Mouse (Mus musculus) lung, postnatal 36 days (tissue): Measurements from ENCODE around the gene Chit1.

Experiments
- DNase-seq: peaks from one replicate; pipeline ENCODE4 v3.0.0; 2022; ENCODE audit warnings: mixed read lengths

Gene Chit1

DNA sequence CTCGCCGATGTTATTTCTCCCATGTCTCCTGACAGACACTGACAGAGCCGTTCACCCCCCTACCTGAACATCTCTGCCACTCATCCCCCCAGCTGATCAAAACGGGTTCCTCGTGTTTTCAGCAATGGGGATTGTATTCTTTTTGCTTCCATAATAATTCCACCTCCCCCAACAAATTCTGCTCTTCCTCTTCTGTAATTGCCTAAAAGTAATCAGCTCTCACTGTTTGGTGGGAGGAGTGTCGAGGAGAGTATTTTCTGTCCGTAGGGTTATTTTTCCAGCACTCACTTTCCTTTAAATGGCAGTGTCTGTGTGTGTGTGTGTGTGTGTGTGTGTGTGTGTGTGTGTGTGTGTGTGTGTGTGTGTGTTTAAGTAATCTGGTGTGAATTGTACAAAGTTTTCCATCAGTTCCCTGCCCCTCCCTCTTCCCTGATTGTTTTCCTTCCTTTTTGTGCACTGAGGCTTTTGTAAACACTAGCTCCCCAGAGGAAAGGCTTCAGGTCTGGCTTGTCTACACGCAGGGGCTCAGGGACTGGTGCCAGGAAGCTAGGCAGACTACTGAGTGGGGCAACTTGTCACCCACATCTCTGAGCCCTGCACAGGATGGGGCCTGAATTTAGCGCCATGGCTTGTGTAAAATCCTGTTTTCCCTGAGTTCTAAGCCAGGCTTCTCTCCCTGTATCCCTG lies 31.4 kb upstream of the Chit1 start:
- peak; percentile 92 for DNase-seq

DNA sequence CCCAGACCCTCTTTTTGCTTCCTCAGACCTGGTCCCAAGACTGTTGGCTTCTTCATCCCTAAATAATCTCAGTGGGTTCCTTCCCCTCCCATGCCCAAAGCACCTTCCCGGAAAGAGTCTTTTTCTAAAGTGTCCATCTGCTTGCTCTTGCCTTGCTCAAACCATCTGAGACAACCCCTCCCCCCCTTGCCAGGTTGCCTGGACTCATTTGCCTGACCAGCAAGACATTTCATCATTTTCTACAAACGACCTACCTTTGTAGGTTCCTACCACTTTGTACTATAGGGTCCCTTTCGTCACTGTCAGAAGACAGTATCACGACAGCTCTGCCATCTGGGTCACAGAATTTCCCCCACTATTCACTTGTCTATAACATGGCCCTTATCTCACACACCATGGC lies 30.6 kb upstream of the Chit1 start:
- no peak for DNase-seq

DNA sequence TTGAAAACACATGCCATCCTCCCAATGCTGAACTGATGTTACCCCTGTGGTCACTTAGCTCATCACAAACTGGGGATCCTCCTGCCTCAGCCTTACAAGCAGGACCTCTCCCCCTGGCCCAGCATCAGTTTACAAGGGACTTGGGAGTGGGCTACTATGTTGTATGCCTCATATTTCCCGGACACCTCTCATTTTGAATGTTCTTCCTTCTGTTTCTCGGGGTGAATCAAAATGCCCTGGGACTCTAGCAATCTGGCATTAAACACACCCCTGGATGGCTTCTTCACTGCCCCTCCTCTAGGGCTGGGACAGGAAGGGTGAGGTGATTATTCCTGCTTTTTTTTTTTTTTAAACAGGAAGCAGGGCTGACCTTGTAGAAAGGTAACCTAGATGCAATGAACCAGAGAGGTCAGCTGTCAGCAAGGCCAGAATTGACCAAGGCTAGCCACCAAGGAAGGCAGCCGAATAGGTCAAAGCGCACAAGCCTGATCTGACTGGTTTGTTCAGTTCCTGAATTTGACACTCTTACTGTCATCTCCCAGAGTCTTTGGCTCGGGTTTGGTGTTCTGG lies 30.1 kb upstream of the Chit1 start:
- DNase-seq = no peak

DNA sequence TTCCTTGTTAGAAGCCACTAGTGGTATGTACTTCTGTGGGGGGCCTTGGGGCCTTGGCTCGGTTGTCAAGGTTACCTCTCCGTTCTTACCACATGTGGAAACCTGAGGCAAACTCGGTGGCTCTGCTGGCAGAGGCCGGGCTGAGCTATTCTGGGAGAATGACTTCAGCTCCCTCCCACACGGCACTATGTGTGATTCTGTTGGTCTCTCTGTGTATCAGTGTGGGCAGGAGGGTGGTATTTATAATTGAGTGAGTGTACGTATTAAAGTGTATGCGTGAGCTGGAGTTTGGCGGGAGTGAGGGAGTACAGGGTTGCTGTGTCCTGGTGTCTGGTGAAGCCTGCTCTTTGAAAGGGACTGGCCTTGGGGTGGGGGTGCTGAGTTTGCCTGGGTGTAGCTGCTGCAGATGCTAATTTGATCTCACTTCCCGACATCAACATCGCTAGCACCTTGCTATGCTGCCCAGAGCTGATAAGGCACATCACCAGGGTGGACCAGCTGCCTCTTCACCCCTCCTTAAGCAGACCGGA lies 28.0 kb upstream of the Chit1 start:
- DNase-seq = peak; percentile 71

DNA sequence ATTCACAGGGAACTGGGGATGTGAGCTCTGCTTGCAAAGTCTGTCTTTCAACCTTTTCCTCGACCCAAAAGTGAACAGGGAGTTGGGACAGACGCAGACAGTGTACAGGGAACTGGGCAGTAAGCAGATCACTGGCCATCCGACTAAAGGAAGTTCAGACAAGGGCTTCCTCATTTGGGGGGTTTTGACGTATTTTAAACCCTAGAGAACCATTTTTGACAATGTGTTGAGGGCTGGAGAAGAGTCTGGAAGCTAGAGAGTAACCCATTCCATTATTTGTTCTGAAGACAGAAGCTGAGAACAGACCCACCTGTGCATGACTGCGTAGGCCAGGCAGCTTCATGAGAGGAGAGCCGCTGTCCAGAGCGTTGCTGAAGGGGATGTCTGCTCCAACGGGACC lies 27.4 kb upstream of the Chit1 start:
- no peak for DNase-seq

DNA sequence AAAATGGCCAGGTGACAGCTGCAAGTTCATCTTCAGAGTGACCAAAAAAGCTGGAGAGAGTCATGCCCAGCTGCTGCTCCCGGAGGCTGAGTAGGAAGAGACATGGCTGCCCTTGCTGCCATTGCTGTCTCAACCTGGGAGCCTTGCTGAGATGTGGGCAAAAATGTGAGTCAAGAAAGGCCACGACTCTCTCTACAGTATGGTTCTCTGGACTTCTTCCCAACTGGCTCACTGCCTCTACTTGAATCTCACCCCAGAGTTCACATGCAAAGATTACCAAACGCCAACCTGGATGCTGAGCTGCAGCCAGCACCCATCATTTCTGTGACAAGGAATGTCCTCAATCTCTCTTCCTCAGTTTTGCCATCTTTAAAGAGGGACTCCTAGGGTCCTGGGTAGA lies 26.9 kb upstream of the Chit1 start:
- DNase-seq = no peak

DNA sequence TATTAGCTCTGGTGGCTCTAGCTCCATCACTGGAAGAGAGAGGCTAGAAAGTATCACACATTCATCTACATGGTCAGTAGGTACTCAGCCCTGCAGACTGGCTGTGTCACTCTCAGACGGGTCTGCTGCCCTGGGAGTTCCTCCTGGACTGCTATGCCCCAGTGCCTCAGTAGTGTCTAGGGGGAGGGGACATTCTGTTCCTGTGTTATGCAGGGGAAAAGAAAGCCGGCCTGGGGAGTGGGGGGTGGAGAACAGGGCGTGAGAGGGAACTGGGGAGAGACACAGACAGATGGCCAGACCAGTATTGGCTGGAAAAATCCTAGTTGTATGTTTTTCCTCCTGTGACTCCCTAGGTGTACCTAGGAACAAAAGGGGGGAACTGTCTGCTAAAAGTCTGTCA lies 25.0 kb upstream of the Chit1 start:
- no peak for DNase-seq

DNA sequence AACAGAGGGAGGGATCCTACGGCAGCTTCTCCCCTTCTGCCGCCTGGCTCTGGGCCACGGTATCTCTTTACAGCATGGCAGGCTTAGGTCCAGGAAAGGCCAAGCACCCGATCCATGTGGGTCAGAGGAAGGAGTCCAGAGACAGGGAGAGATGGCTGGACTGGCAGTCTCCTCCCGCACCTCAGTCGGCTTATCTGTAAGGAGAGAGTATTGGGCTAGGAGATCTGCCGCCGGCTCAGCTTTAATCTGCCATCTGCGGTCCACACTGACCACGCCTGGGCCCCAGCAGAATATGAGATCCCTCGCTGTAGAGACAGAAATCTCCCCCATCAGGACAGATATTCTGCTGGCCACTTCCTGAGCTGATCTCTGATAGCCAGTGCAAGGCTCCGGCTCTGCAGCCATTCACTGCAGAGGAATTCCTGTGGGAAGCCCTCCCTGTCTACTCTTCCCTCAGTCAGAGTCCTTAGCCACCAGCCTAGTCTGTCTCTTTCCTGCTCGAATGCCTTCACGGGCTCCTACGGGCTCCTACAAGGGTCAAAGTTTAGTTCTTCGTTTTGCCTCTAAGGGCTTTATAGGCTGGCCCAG lies 24.1 kb upstream of the Chit1 start:
- peak; percentile 64 for DNase-seq

DNA sequence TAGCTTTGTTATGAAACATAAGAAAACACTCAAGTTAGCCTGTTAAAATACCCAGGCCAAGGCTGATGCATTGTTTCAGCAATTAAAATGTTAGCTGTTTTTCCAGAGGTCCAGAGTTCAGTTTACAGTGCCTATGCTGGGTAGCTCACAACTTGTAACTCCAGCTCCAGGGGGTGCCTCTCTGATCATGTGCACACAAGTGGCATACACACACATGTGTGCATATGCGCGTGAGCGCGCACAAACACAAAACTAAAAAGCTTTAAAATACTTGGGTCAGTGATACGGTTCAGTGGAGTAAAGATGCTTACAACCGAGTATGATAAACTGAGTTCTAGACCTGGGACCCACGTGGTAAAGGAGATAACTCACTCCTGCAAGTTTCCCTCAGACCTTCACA lies 22.0 kb upstream of the Chit1 start:
- no peak for DNase-seq

DNA sequence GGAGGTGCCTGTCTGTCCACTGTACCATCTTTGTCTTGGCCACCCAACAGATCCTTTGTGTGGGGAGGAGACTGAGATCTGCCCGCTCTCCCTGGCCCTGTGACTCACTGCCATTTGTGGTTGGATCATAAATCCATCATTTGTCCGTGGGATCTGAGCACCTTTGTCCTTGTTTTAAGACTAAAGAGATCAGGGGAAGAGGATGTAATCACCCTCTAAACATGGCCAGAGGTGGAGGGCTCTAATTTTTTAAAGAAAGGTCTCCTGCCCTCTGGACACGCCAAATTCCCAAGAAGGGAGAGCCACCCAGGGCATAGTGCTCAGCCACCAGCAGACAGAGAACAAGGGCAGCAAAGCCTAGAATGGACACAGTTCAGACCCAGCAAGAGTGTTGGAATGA lies 19.2 kb upstream of the Chit1 start:
- no peak for DNase-seq

DNA sequence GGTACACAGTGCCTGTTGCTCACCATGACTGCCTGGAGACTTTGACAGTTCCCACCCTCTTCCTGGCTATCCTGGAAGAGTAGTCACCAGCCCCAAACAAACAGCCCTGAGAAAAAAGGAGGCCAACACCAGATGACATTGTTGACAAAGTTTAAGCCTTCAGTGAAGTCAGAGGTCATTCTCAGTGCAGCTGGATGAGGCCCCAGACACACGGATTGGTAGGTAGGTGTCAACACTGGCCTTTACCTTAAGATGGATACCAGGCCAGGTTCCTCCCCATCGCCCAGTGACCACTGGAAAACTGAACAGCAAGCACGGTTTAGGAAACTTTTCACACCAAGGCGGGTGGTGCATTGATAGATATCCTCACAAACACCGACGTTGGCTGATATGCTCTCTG lies 18.7 kb upstream of the Chit1 start:
- no peak for DNase-seq

DNA sequence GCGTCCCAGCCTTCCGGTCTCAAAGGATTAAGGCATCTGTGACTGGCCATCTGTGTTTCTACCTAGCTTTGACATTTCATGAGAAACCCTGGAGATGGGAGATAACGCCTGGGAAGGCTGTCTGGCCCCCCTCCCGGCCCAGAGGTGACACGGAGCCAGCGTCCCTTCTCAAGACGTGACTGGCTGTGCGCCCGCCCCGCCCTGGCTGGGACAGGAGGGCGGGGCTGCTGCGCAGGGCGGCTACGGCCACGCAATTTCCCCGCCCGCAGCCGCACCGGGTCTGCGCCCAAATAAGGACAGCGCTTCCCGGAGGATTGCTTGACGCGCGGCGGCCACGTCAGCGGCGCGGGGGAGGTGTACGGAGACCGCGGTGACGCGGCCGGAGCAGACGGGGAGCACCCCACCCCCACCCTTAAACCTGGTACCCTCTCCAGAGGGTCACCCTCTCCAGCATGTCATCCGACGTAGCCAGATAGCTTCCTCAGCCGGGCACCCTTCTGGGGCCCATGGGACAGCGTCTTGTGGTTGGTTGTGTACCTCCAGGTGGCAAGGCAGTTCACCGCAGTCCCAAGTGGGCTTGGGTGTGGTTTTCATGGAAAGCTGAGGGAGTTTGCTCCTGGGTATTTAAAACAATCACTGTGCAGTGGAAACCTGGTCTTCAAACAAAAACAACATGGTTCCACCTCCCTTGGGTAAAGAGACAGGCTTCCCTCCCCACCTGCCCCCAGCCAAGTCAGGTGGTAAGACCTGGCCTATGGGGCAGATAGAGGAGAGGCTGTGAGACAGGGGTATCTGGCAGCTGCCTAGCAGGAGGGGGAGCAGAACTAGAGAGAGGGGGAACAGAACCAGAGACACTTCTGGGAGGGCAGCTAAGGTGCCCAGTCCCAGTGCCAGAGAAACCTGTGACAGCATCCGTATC lies 17.9 kb upstream of the Chit1 start:
- peak; percentile 97 for DNase-seq

DNA sequence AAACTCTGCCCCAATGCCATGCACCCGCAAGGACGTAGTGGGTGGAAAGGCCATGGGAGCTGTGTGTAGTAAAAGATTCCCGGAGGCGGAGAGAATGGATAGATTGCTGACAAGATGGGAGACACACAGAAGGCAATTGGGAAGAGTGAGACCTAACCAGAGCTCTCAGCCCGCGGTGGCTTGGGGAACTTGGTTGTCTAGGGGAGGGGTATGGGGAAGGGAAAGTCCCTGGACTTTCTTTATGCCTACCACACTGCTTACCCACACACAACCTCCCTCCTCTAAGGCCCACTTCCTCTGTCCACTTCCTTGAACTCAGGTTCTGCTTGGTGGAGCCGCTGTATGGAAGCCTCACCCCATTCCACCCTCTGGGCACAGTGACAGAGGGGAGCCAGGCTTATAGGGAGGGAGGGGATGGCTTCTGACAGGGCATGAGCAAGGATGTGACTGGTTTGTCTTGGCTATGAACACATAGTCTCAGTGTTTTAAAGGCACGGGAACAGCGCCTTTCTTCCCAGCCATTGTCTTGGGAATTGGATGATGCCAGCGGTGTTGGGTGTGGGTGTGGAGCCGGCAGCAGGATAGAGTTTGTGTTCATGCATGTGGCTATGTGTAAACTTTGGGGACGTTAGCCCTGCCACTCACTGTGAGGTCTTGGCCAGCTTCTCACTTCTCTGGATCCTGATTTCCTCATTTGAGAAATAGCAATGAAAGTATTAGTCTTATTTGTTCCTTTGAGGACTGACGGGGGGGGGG lies 17.1 kb upstream of the Chit1 start:
- DNase-seq = peak; percentile 79

DNA sequence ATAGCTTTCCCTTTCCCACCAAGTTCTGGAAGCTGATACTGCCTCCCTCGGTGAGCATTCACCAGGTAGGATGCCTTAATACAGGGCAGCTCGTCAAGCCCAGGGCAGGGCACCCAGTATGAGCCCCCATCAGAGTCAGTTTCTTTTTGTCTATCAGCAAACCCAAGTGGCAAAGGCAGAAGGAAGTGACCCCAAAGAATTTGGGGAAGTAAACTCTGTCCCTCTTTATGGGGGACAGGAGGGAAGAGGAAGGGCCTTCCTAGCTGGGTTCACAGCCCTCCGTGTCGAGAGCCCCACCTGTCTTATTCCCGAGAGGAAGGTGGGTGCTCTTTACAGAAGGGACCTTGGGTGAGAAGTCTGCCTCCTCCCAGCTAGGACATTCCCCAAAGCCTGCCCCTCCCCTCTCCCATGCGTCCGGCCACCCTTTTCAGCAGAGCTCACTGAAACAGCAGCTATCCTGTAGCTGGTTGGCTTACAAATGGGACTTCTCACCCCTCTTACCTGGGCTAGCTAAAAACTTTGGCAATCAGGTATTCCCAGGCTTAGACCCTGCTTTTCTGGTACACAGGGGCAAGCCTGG lies 15.9 kb upstream of the Chit1 start:
- DNase-seq = no peak

DNA sequence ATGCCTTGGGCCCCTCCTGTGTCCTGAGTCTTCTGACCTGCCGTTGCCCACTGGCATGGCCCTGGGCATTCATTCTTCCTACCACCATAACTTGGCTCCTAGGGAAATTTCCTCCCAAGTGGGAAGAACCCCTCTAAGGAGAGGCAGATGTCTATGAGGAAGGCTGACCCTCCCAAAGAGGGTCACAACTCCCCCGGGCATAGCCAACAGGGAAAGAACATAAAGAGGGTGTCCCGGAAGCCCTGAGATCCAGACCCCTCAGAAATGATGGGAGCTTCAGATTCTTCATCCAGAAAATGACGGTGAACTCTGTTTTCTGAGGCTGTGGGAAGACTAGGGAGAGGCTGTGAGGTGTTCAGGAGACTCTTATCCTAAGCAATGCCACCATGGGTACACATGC lies 15.3 kb upstream of the Chit1 start:
- no peak for DNase-seq

DNA sequence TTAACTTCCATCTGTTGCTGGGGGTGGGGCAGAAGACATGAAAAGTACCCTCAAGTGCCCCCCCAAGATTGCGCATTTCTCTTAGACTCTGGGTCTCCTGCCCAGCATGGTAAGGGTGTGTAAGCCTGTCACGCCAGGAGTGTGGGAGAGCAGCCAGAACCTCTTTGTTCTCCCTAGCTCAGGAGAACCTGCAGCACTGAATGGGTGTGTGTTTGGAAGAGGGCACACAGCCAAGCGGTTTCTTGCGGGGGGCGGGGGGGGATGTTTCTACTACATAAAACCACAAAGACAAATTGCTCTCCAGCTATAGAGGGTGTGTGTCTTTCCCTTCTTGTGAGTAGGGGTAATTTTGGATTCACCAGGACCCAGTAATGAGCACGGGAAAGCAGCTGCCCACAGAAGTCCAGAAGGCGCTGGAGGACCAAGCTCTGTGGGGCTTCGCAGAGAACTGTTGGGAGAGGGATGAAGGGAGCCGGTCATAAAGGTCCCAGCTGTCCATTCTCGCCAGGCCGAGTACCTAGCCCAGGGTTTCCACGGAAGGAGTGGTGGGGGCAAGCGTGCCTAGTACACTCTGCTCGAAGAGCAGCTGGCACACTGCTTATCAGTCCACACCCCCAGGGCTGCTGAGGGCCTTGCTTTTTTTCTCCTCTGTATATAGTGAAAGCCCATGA lies 14.6 kb upstream of the Chit1 start:
- DNase-seq = peak; percentile 87

DNA sequence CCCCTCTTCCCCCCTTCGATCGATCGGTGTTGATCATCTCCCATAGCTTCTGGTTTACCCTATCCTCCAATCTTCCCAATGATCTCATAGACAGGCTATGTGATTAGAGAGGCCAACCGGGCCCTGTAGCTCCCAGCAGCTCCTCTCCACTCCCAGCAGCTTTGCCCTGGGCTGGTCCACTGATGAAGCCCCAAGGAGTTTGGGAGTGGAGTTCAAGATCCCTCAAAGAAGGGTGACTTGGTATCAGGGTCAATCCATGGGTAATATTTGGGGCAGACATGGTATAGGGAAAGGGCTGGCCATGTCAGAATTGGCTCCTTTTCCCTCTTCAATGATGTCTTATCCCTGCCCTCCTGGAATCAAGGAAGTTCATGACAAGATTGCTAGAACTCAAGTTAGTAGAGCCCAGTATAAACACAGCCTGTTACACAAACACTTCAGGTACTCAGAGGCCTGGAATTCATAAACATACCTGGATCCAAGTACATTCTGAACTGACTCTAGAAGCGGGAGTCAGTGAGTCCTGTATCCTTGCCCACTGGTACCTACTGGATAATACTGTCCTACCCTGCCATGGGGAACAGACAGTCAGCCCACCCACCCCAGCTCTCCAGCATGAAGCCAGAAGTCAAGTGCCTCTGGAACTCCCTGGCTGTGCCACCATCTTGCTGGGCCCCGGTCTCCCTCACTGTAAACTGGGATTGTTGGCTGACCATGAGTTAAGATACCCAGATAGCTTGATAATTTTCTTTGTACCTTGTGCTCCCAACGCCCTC lies 13.8 kb upstream of the Chit1 start:
- peak; percentile 76 for DNase-seq

DNA sequence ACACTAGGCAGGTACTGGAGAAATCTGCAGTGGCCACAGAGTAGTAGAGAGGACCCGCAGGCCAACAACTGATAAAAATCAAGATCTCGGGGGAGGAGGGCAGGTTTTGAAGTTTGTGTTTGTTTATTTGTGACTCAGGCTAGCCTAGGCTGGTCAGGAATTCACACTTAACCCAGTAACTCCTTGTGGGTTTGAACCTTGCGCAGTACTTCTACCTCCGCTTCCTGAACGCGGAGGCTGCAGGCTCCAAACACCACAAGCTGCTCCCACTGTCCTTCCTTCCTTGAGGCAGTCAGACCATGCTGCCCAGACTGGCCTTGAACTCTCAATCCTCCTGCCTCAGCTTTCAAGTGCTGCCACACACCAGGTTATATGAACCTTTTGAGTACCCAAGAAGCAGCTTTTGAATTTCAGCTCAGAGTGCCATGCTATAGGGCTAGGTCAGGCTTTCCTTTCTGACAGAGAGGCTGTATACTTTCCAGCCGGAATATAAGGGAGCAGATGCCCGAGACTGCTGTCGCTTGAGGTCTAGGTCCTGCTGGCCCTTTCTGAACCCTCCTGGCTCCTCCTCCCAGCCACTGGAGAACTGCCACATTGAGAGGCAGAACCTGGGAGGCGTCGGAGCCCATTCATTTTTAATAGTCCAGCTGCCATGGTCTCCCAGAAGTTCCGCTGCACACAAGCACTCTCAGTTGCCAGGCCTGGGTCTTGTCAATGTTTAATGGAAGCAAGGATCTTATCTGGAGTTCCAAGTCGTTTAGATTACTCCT lies 12.9 kb upstream of the Chit1 start:
- peak; percentile 90 for DNase-seq

DNA sequence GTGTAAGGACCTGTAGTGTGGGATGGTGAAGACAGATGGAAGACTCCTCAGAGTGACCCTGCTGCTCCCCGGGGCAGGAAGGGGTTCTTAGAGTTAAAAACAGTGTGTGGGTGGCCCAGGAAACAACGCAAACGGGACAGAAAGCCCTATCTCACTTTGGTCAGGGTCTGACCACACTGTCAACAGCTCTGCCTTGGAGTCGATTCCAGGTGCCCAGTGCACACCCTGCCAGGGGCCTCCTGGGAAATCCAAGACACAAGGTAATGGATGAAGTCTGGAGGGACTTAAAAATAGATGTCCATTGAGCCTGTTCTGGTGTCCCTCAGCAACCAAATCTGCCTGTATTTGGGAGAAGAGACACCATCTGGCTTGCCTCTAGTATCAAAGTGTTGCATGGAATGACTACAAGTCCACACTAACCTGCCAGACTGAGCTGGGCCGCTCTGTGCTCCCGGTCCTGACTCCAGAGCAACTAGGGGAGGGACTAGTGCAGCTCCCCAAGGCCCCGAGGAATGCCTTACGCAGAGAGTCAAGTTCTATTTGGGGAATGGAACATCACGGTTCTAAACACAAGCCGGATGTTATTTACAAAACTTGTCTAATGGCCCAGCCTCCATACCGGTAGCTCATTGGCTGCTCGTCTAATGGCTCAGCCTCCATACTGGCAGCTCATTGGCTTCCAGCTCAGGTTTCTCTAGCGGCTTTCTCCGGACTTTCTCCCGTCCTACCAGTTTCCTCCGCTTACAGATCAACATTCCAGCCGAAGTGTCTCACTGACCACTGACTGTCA lies 12.1 kb upstream of the Chit1 start:
- peak; percentile 97 for DNase-seq
